Mouse (Mus musculus) liver, postnatal 0 days (tissue): ENCODE results near the gene Uck2.

Experiments used
- CTCF ChIP-seq: sonication (generic); IDR thresholded peaks from 2 replicates; pipeline ENCODE4 v1.5.1; 2016; ENCODE audit warnings: antibody characterized with exemption, low read depth
- EP300 ChIP-seq: IDR thresholded peaks from 2 replicates; pipeline ENCODE4 v1.6.1; 2016; ENCODE audit warnings: antibody characterized with exemption, low read depth, mild to moderate bottlenecking

DNA sequence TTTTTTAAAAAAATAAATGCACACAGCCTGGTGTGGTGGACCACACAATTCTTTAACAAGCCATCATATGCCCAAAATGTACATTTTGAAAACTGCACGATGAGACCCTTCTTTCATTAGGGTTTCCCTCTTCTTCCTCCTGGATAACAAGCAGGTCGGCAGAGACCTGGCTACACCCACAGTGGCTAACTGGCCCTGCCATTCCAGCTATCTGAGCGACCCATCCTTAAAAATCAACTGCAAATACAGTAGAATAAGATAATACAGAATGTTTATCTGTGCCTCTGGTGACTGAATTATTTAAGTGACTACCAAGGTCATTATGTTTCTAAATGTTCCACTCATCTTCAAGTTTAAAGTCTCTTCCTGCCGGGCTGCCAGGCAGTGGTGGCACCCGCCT, 2.4 kb downstream of the Uck2 start:
- TF ChIP-seq CTCF = no peak
- no peak for TF ChIP-seq EP300
